Mouse (Mus musculus): ENCODE results near the gene Mcf2.

GRCm38 (mm10) chrX:60014588-60014987 lies 164.3 kb downstream of the Mcf2 start:
- TF ChIP-seq CTCF (IDR thresholded peaks at IDR 0.05) = no peak
- TF ChIP-seq POLR2A (IDR thresholded peaks at IDR 0.05; ENCODE audit: insufficient read depth, low read depth, low read length) = no peak

All from heart, adult 2 months (tissue).